Mouse (Mus musculus) left cerebral cortex, postnatal 25 days (tissue): ENCODE results near the gene Pkn3. TPM values are rescaled to one million over a fixed set of nuclear protein-coding genes. Genes with fewer than 3 reads are reported as not detected.
"Not testable (repeated sequence)": the region's sequence is repeated elsewhere in the genome, so short reads cannot be mapped to it uniquely, and the experiment has no call there.

Experiments
- DNase-seq, 2 experiments: peaks; one replicate each; pipeline ENCODE4 v3.0.0; 2022; ENCODE audit warnings: low spot score in 2 of 2, mixed read lengths in 1 of 2
- intact Hi-C: fragments of 180-260 bp; cut with DNase I; formaldehyde crosslinking; loops from one replicate; pipeline ENCODE4 v1.15.1; 2025
- total RNA-seq, 2 experiments: library from RNA; stranded (reverse); gene quantifications; 2 replicates each; pipeline ENCODE4 v1.2.3; 2021

Pkn3 gene
- 1 to 10 TPM; 1.6 to 2.4 TPM for total RNA-seq

- DNase-seq: peak; percentile 72 to 75
- intact Hi-C loops: loop anchor here (2.0 kb wide), 1 partner anchor 85 kb away; no protein-coding TSS in a partner anchor
Observed at GRCm38 (mm10) chr2:30077502-30078348, at the start of gene Pkn3. Pkn3 (plus strand) TSS chr2:30077684.

DNA sequence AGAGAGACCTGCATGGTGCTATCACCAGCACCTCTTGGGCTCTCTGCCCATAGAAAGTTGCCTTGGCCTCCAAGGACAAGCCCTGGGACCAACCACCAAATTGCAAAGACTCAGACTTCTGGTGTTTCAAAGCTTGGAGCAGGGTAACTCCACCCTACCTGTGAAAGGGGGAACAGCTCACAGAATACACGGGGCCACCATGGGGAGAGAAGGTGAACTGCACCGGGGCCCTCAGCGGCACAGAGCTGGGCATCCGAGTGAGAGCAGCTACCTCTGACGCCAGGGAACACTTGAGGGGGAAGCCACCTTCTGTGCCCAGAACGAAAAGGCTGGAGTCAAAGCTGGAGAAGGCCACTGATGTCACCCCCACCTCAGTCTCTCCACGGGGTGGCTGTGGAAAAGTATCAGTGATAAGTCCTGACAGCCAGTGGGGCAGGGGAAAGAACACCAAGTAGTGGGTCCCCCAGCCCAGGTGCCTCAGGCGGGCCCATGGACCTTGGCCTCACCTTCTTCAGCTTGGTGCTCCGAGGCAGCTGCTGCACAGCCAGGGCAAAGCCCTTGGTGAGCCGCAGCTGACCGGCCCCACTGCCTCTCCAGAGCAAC, 45.1 kb upstream of the Pkn3 start:
- DNase-seq: peak in 1 of 2 experiments; percentile 28
- intact Hi-C loops: no loop called here

- peak in 1 of 2 experiments; percentile 46 for DNase-seq
- intact Hi-C loops: no loop called here
Observed at GRCm38 (mm10) chr2:30032957-30033356, 44.5 kb upstream of the Pkn3 start.

DNA sequence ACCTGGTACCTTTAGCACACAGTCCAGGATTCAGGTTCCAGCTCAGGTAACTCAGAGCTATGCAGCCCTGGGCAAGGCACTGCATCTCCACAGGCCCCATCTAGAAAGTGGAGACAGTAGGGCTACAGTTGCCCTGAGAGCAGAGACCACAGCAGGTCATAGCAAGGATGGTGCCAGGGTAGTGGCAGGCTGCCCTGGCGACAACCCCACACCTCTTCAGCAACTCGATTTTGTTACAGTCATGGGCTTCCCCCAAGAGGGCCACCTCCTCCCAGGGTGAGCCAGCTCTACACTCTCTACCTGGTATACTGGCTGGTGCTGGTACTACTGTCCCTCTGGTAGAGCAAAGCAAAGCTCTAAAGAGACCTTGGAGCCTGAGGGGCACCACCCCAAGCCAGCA, 39.7 kb upstream of the Pkn3 start:
- intact Hi-C loops: loop anchor here (5.0 kb wide), 1 partner anchor 115 kb away; no protein-coding TSS in a partner anchor
- no peak for DNase-seq

DNA sequence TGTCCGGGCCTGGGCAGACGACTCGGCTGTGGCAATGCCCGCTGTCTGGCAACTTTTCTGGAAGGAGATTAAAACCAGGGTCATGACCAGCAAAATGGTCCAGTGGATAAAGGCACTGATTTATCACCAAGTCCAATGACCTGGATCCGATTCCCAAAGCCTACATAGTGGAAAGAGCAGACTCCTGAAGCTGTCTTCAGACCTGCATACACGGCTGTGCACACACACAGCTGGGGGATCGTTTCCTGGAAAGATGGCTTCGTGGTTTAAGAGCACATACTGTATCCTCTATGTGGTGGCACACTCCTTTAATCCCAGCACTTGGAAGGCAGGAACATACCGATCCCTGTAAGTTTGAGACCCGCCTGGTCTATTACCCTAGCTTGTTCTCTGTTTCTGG, 39.1 kb upstream of the Pkn3 start:
- no peak for DNase-seq
- intact Hi-C loops: loop anchor here (5.0 kb wide), 1 partner anchor 114 kb away; no protein-coding TSS in a partner anchor

DNA sequence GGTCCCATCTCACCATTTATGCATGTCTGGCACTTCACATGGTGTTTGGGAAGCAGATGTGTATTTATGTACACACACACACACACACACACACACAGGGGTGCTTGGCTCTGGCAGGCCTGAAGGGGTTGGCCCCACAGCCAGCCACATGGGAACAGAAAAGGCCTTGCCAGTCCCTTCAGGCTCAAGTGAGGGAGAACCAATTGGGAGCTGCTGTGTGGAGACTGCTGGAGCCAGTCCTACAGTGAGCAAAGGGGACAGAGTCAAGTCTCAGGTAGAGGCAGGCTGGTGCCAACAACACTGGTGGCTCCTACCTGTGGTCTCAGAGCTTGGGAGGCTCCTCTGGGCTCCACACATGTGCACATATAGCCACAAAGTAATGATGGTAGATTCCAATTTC, 37.8 kb upstream of the Pkn3 start:
- no peak for DNase-seq
- intact Hi-C loops: loop anchor here (5.0 kb wide), 1 partner anchor 113 kb away; no protein-coding TSS in a partner anchor

GRCm38 (mm10) chr2:30042445-30042844, 35.0 kb upstream of the Pkn3 start:
- peak; percentile 73 to 76 for DNase-seq
- intact Hi-C loops: loop anchor here (2.0 kb wide), 2 partner anchors 54 to 118 kb away; no protein-coding TSS in a partner anchor

DNA sequence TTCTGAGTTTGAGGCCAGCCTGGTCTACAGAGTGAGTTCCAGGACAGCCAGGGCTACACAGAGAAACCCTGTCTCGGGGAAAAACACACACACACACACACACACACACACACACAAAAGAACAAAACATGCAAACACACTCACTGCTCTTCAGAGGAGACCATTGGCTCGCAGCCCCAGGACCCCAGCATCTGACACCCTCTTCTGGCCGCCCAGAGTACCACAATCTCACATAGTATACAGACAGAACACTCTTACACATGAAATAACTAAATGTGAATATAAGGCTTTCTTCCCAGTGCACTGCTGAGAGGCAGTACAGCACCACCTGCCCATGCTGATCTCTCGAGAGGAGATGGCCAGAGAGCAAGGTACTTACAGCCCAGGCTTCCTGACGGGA, 32.9 kb upstream of the Pkn3 start:
- intact Hi-C loops: no loop called here
- no peak for DNase-seq

DNA sequence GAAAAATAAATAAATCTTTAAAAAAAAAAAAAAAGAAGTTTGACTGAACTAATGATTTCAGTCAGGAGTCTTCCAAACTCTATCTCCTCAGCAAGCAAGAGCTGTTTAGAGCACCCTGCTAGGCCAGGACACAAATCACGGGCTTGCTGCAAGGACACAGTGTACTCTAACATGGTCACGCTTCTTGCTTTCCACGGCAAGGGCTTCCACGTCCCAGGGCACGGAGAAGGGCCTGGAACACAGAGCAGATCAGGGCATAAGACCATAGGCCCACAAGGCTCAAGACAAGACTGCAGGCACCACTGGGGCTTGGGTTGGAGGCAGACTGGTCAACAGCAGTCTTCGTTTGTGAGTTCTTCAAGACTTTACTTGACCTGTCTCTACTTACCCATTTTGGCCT, 30.4 kb upstream of the Pkn3 start:
- DNase-seq: no peak
- intact Hi-C loops: no loop called here

- intact Hi-C loops: loop anchor here (2.0 kb wide), 1 partner anchor 19 kb away; no protein-coding TSS in a partner anchor
- DNase-seq: no peak
Observed at GRCm38 (mm10) chr2:30048101-30048501, 29.4 kb upstream of the Pkn3 start.

GRCm38 (mm10) chr2:30048699-30049388, 28.6 kb upstream of the Pkn3 start, which contains the start of gene Wdr34:
Wdr34 (minus strand) TSS chr2:30048881.
- intact Hi-C loops: loop anchor here (2.0 kb wide), 1 partner anchor 18 kb away; no protein-coding TSS in a partner anchor
- peak; percentile 98 to 99 for DNase-seq

DNA sequence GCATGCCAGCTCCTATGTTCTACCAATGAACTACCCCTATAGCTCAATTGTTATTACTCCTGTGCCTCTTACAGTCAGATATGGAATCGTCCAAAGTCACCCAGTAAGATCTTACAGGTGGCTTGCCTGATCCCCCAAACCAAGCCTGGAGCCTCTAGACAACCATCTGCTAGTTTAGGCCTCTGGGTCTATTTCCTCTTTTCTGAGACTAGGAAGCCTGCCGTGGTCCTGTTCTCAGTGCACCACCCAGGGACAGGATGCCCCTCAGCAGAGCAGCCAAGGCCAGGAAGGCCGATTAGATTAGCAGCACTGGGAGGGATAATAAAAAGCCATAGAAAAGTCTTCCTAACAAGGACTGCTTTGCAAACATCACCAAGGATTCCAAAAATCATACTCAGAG, 27.7 kb upstream of the Pkn3 start:
- intact Hi-C loops: loop anchor here (2.0 kb wide), 1 partner anchor 17 kb away; no protein-coding TSS in a partner anchor
- DNase-seq: no peak

DNA sequence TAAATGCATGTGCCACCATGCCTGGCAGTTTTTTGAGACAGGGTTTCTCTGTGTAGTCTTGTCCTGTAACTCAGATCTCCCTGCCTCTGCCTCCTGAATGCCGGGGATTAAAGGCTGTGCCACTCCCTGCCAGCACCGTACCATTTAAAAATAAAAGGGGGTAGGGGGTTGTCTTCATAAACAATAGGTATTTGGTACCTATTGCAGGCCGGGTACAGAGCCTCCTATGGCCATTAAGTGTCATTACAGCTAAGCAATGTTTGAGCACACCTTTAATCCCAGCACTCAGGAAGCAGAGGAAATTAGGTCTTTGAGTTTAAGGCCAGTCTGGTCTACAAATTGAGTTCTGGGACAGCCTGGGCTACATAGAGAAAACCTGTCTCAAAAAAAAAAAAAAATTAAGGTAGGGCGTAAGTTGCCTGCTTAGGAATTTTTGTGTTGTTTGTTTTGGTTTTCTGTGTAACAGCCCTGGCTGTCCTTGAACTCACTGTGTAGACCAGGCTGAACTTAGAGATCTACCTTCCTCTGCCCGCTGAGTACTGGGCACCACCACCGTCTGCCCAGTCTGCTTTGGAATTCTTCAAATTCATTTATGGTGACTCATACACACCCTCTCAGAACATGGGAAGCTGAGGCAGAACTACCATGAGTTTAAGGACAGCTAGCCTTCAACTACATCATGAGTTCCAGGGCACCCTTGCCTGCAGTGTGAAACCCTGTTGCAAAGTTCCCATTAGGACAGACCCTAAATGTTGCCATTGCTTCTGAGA, 25.3 kb upstream of the Pkn3 start:
- DNase-seq: no peak
- intact Hi-C loops: no loop called here

GRCm38 (mm10) chr2:30055310-30055709, 22.2 kb upstream of the Pkn3 start:
- intact Hi-C loops, DNase-seq: not testable (repeated sequence)

DNA sequence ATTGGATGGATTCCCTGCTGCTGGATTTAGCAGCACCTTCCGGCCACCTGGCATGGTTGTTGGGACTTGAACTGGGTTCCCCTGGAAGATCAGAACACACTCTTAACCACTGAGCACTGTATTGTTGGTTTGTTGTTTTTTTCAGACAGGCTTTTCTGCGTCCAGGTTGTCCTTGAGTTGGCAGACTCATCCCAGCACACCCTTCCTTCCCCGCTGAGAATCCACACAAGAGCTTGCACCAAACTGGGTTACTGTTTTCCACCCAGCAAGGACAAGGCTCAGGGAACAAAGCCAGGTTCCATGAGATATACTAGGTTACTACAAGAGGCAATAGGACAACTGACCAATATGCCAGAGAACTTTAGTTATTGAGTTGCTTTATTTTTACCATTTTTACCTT, 20.7 kb upstream of the Pkn3 start:
- DNase-seq: no peak
- intact Hi-C loops: no loop called here

DNA sequence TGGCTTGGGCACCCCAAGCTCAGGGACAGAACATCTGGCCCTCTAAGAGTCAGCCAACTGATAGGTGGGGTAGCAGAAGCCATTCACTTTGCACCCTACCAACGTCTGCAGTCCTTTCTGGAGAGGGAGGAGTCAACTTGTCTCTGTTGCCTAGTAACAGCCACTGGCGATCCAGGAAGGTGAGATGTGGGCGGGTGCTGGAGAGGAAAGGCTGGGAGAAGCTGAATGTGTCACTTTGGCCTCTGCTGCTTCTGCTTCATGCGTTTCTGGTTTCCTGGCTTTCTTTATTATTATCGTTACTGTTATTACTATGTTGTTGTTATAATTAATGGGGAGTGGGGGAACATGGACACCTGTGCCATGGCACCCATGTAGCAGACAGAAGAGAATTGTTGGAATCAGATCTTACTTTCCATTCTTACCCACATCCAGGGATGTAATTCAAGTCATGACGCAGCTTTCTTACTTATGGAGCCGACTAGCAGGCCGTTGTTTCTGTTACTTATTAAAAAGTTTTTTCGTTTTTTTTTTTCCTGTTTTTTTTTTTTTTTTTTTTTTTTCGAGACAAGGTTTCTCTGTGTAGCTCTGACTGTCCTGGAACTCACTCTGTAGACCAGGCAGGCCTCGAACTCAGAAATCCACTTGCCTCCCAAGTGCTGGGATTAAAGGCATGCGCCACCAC, 20.1 kb upstream of the Pkn3 start, which contains the start of gene Set:
Gene Set (plus strand): TSS at position 156 of the 682 bp plus-strand sequence.
- intact Hi-C loops: no loop called here
- DNase-seq: peak in 1 of 2 experiments; percentile 32

DNA sequence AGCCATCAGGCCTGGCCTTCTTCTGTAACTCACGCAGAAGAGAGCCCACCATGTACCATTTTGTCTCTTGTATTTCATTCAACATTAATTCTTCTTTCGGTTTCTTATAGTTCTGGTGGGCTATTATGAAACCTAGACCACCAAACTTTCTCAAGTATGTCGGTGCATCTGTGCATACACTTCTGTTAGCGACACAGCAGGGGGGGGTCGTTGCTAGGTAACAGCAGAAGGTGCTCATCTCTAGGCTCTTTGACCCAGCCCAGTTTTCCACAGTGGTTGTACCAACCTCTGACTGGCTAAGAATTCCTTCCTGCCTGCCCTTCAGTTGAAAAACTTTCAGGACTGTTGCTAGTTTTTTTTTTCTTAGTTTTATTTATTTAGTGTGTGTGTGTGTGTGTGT, 19.1 kb upstream of the Pkn3 start:
- intact Hi-C loops: no loop called here
- no peak for DNase-seq
